Mouse (Mus musculus): Measurements from ENCODE around the gene Mtnr1b. TPM values are rescaled to one million over a fixed set of nuclear protein-coding genes. Genes with fewer than 3 reads are reported as not detected.
A peak's percentile ranks its signal among the peaks of the same experiment; 100 is the strongest.
"Not testable (repeated sequence)": the region's sequence is repeated elsewhere in the genome, so short reads cannot be mapped to it uniquely, and the experiment has no call there.

The Mtnr1b gene
- polyA plus RNA-seq, 1 experiment from 2014 or later, result not detected

DNA sequence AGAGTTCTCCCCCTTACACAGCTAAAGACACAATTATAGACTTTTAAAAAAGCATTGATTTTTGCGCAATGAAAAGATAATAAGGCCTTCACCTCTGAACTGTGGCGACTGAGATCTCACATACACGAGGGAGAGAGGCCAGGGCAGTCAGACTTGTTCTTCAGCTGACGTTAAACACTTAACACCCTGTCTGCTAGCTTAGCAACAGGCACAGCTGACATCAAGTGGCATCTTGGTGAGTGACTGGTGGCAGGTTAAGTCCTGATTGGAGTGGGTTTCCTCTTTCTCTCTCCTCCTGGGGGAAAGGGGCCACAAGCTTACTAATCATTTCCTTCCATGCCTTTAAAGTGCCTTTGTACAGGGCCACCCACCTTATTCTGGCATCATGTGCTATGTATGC is 4.3 kb downstream of the Mtnr1b start:
- H3K36me3 ChIP-seq, result no peaks in the 10 kb centered on the region
- no peak overlapping the region for H3K4me3 ChIP-seq (replicated peaks)
- peaks cover 23% of the 10 kb centered on the region for H3K27me3 ChIP-seq
- no peaks in the 10 kb centered on the region for H3K9me3 ChIP-seq
- 54% methylated on average over 4 of the region's 4 CpGs for WGBS
- H3K9ac ChIP-seq (replicated peaks), result no peak overlapping the region
- no peak overlapping the region for H3K27ac ChIP-seq
- peaks cover 16% of the 10 kb centered on the region for H3K4me1 ChIP-seq (replicated peaks)
- no peak overlapping the region for H3K4me2 ChIP-seq
- no peak for ATAC-seq (ENCODE audit: insufficient number of reproducible peaks, insufficient read depth, low FRiP score, low TSS enrichment, low read depth)

DNA sequence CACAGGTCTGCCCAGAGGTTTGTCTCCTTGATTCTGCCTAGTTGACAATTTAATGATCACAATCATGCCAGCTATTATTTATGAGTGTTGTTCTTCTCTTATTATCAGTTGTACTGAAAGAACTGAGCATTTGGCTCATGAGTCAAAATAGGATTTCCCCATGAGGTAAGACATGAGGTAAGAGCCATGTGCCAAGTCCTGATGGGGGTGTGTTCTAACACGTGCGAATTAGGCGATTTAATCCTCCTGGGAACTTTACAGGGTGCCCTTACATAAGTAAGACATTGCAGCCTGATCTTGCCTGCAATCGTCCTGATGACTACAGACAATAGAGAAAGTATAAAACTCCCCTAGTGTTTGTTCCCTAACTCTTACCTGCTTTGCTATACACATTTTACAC is 4.9 kb downstream of the Mtnr1b start:
- no peak for ATAC-seq (ENCODE audit: insufficient number of reproducible peaks, insufficient read depth, low FRiP score, low TSS enrichment, low read depth)
- WGBS, result 64% methylated on average over 4 of the region's 4 CpGs

DNA sequence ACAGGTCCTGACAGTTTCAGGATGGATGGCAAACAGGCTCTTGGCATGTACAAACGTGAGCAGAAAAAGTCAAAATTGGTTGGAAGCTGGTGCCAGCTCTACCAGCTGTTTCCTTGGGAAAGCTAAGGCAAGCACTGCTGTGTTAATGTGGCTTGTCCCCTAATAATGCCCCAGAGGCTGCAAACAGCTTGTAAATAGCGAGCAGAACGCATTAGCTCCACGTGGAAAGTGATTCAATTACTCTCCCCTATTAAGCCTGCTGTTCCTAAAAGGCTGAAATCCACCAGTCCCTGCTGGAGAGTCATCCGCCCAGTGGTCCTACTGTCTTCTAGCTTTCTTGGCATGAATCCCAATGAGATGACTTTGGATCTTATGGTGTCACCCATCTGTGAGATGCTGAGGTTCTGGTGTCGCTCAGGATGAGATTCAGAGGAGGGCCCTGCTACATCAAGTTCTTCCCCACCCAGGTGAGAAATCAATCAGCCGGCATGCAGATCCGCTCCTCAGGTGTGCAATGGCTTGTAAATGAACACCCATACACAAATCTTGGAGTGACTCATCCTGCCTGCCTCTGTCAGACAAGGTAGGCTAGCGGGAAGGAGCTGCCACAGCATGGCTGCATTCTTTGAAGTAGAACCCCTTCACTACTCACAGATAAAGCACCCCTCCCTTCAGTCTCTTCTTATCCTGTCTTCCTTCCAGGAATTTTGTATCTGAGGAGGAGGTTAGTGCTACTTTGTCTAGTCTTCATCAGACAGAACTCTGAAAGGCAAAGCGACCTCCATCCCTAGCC is 7.9 kb downstream of the Mtnr1b start:
- peaks cover 8% of the 10 kb centered on the region; the same call in 1 of the 2 replicates for H3K27me3 ChIP-seq
- H3K4me1 ChIP-seq (replicated peaks), result peaks cover 16% of the 10 kb centered on the region
- 49% methylated on average over 10 of the region's 10 CpGs for WGBS
- no peak overlapping the region for H3K4me2 ChIP-seq
- H3K9me3 ChIP-seq, result no peaks in the 10 kb centered on the region
- no peaks in the 10 kb centered on the region for H3K36me3 ChIP-seq
- no peak overlapping the region for H3K27ac ChIP-seq
- ATAC-seq (ENCODE audit: insufficient number of reproducible peaks, insufficient read depth, low FRiP score, low TSS enrichment, low read depth), result 0 out of 2 replicates have a peak, but pooled peaks have one; percentile 46
- H3K9ac ChIP-seq (replicated peaks), result no peak overlapping the region
- no peak overlapping the region for H3K4me3 ChIP-seq (replicated peaks)

More for the DNA sequence above, 4.9 kb downstream of the Mtnr1b start:
- Histone ChIP-seq H3K4me2 (no peak overlapping the region), H3K27me3 (peaks cover 20% of the 10 kb centered on the region), H3K9me3 (no peaks in the 10 kb centered on the region), H3K4me1 (replicated peaks) (peaks cover 16% of the 10 kb centered on the region), H3K27ac (no peak overlapping the region), H3K9ac (replicated peaks) (no peak overlapping the region), H3K36me3 (no peaks in the 10 kb centered on the region), H3K4me3 (replicated peaks) (no peak overlapping the region)

DNA sequence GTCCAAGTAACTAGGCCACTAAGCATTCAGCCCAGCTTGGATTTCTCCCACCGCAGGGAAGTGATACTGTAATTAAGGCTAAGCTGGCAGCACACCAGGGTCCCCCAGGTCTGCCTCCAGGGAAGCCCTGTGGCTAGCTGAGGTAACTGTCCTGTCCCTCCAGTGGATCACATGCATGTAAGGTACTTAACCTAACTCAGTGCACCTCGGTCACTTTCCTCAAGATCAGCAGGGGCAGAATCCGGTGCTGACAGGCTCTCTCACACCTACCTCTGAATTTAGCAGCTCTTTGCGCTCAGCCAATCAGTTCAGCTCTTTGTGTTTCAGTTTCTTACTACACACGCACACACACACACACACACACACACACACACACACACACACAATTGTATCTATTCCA is 13.0 kb downstream of the Mtnr1b start:
- Histone ChIP-seq H3K4me1 (replicated peaks) (peaks cover 12% of the 10 kb centered on the region), H3K9ac (replicated peaks) (no peak overlapping the region), H3K27ac (no peak overlapping the region), H3K4me3 (replicated peaks) (no peak overlapping the region), H3K27me3 (0 out of 2 replicates have a peak, but pooled peaks cover 5% of the 10 kb centered on the region), H3K36me3 (no peaks in the 10 kb centered on the region), H3K9me3 (no peaks in the 10 kb centered on the region), H3K4me2 (no peak overlapping the region)
- ATAC-seq (ENCODE audit: insufficient number of reproducible peaks, insufficient read depth, low FRiP score, low TSS enrichment, low read depth), result no peak
- 72% methylated on average over 5 of the region's 5 CpGs for WGBS

DNA sequence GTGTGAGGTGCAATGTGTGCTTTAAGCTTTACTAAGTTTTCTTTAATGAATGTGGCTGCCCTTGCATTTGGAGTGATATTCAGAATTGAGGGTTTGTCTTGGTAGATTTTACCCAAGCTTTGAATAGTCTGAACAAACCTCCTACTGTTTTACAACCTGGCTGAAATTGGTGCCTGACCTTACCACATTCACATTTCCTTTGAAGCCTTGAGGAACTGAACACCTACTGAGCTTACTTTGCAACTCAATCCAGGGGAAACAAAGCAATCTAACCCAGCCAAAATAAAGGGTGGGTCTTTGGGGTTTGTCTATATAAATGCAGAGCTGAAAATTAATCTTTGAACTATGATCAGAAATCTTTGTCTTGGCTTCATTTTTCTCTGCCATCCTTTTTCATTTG is 23.6 kb downstream of the Mtnr1b start:
- Histone ChIP-seq H3K4me3 (replicated peaks) (no peak overlapping the region), H3K36me3 (no peaks in the 10 kb centered on the region), H3K9me3 (no peaks in the 10 kb centered on the region; the same call in 1 of the 2 replicates), H3K4me1 (replicated peaks) (no peaks in the 10 kb centered on the region), H3K4me2 (no peak overlapping the region), H3K27me3 (no peaks in the 10 kb centered on the region), H3K27ac (no peak overlapping the region), H3K9ac (replicated peaks) (no peak overlapping the region)
- no peak for ATAC-seq (ENCODE audit: insufficient number of reproducible peaks, insufficient read depth, low FRiP score, low TSS enrichment, low read depth)

GRCm38 (mm10) chr9:15845390-15845789 is 29.0 kb downstream of the Mtnr1b start:
- Histone ChIP-seq H3K4me2 (no peak overlapping the region), H3K36me3 (no peaks in the 10 kb centered on the region), H3K9ac (replicated peaks) (no peak overlapping the region), H3K4me1 (replicated peaks) (no peaks in the 10 kb centered on the region), H3K4me3 (replicated peaks) (no peak overlapping the region), H3K9me3 (no peaks in the 10 kb centered on the region; the same call in 1 of the 2 replicates), H3K27ac (no peak overlapping the region), H3K27me3 (no peaks in the 10 kb centered on the region)
- WGBS, result 69% methylated on average over 8 of the region's 8 CpGs
- no peak for ATAC-seq (ENCODE audit: insufficient number of reproducible peaks, insufficient read depth, low FRiP score, low TSS enrichment, low read depth)

GRCm38 (mm10) chr9:15844936-15845335 is 29.4 kb downstream of the Mtnr1b start:
- H3K36me3 ChIP-seq; H3K27me3 ChIP-seq; H3K9ac ChIP-seq (replicated peaks); H3K4me3 ChIP-seq (replicated peaks); H3K9me3 ChIP-seq; ATAC-seq (ENCODE audit: insufficient number of reproducible peaks, insufficient read depth, low FRiP score, low TSS enrichment, low read depth); H3K4me1 ChIP-seq (replicated peaks); H3K27ac ChIP-seq; H3K4me2 ChIP-seq: not testable (repeated sequence)
- 86% methylated on average over 4 of the region's 4 CpGs for WGBS

DNA sequence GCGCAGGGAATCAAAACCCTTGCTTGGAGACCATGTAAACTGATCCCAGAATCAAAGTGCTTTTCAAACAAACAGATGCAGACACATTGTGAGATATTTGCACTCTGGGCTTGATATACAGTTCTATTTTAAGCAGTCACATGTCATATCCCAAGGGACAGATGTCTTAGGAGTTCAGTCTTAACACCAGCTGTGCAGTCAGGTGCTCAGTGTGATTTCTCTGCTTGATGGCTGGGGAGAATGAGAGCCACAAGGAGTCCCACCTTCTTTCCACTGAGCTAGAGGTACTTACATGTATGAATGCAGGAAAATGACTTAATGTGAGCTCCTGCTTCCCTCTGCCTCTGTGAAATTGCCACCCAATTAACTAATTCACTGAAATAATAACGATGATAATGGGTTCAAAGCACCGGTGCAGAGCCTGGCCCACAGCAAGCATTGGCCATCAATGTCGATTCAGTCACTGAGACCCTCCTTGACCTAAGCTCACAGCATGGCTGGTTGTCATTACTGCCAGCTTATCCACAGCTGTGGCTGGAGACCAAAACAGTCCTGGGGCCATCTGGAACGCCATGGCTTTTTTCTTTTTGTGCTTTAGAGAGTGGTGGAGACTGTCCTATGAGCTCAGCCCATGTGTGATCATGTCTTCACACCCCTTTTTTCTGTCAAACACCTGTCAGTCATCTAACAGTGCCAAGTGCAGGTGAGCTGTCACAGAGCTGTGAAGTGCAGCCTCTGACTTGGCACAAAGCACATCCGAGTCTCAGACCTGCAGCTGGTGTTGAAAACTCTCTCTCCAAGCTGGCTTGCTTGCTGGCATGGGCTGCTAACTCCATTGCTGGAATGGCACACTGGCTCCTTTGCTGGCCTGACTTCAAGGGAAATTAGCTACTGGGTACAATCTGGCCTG is 61.1 kb downstream of the Mtnr1b start:
- Histone ChIP-seq H3K9me3 (no peaks in the 10 kb centered on the region), H3K9ac (replicated peaks) (no peak overlapping the region), H3K4me2 (no peak overlapping the region), H3K4me1 (replicated peaks) (peaks cover 7% of the 10 kb centered on the region), H3K27me3 (no peaks in the 10 kb centered on the region), H3K4me3 (replicated peaks) (no peak overlapping the region), H3K27ac (no peak overlapping the region), H3K36me3 (no peaks in the 10 kb centered on the region)
- peak; percentile 56 for ATAC-seq (ENCODE audit: insufficient number of reproducible peaks, insufficient read depth, low FRiP score, low TSS enrichment, low read depth)
- 49% methylated on average over 6 of the region's 6 CpGs for WGBS

- Histone ChIP-seq H3K9ac (replicated peaks) (no peak overlapping the region), H3K4me2 (no peak overlapping the region), H3K27ac (no peak overlapping the region), H3K9me3 (no peaks in the 10 kb centered on the region), H3K36me3 (no peaks in the 10 kb centered on the region), H3K27me3 (no peaks in the 10 kb centered on the region), H3K4me3 (replicated peaks) (no peak overlapping the region), H3K4me1 (replicated peaks) (no peaks in the 10 kb centered on the region)
- WGBS, result 90% methylated on average over 2 of the region's 2 CpGs
- no peak for ATAC-seq (ENCODE audit: insufficient number of reproducible peaks, insufficient read depth, low FRiP score, low TSS enrichment, low read depth)
Measured at GRCm38 (mm10) chr9:15804296-15804695, 70.1 kb downstream of the Mtnr1b start.

- no peaks in the 10 kb centered on the region for H3K4me1 ChIP-seq (replicated peaks)
- no peak overlapping the region for H3K27ac ChIP-seq
- no peaks in the 10 kb centered on the region for H3K27me3 ChIP-seq
- no peak overlapping the region for H3K4me3 ChIP-seq (replicated peaks)
- ATAC-seq (ENCODE audit: insufficient number of reproducible peaks, insufficient read depth, low FRiP score, low TSS enrichment, low read depth), result no peak
- H3K4me2 ChIP-seq, result no peak overlapping the region
- H3K36me3 ChIP-seq, result no peaks in the 10 kb centered on the region
- H3K9me3 ChIP-seq, result no peaks in the 10 kb centered on the region
- H3K9ac ChIP-seq (replicated peaks), result no peak overlapping the region
Measured at GRCm38 (mm10) chr9:15802413-15803027, 71.8 kb downstream of the Mtnr1b start.

GRCm38 (mm10) chr9:15800402-15800801 is 74.0 kb downstream of the Mtnr1b start:
- WGBS, result 79% methylated on average over 5 of the region's 5 CpGs
- ATAC-seq (ENCODE audit: insufficient number of reproducible peaks, insufficient read depth, low FRiP score, low TSS enrichment, low read depth), result no peak
- H3K9me3 ChIP-seq, result no peaks in the 10 kb centered on the region
- H3K4me1 ChIP-seq (replicated peaks), result no peaks in the 10 kb centered on the region
- H3K27ac ChIP-seq, result no peak overlapping the region
- H3K36me3 ChIP-seq, result no peaks in the 10 kb centered on the region
- no peak overlapping the region for H3K4me2 ChIP-seq
- H3K4me3 ChIP-seq (replicated peaks), result no peak overlapping the region
- no peak overlapping the region for H3K9ac ChIP-seq (replicated peaks)
- no peaks in the 10 kb centered on the region for H3K27me3 ChIP-seq

All from limb, embryonic 12.5 days (tissue).